In the genomic region with DNA sequence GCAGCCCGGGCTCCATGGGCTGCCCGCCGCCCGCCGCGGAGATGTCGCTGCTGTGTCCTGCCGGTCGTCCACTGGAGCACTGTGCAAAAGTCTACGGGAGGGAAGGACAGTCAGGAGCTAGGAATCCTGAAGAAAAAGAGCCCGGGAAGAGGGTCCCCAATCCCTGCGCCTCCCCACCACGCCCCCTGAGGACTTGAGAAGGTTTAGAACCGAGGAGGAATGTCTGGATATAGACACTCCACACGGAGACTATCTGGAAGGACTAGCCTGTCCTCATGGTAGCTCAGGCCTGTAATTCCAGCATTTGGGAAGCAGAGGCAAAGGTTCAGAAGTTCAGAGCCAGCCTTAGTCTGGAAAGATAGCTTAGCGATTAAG, we compare ENCODE assay signal across 8 mouse cellular contexts. TPM values are rescaled to one million over a fixed set of nuclear protein-coding genes. Genes with fewer than 3 reads are reported as not detected.
DNase-seq lines count a peak whose midpoint lies in the region; ATAC-seq and TF ChIP-seq lines count a peak whose summit lies in the region.

No protein-coding gene starts in this region.

- H3K9ac ChIP-seq in heart, postnatal 0 days (replicated peaks; ENCODE audit: low read depth, low read length), result peak overlapping the region; percentile 32
- H3K9ac ChIP-seq in embryonic facial prominence, embryonic 12.5 days, result peak overlapping the region; percentile 50
- H3K9ac ChIP-seq in intestine, embryonic 14.5 days (ENCODE audit: low read length), result no peak overlapping the region
- H3K9ac ChIP-seq in midbrain, postnatal 0 days (replicated peaks; ENCODE audit: low read length, poor library complexity, severe bottlenecking), result peak overlapping the region; percentile 59

- no peak for TF ChIP-seq EP300 in heart, postnatal 0 days (IDR thresholded peaks at IDR 0.05; ENCODE audit: low read depth)

- no peak for ATAC-seq in heart, postnatal 0 days (ENCODE audit: insufficient read depth, low read depth)
- ATAC-seq in embryonic facial prominence, embryonic 12.5 days (ENCODE audit: insufficient number of reproducible peaks, insufficient read depth, low FRiP score, low TSS enrichment), result no peak
- no peak for ATAC-seq in intestine, embryonic 14.5 days (replicated peaks; ENCODE audit: low FRiP score, low TSS enrichment, low read depth)
- no peak for ATAC-seq in midbrain, postnatal 0 days (ENCODE audit: low FRiP score)

- H3K27ac ChIP-seq in heart, postnatal 0 days (ENCODE audit: low read depth), result no peak overlapping the region
- no peak overlapping the region for H3K27ac ChIP-seq in embryonic facial prominence, embryonic 12.5 days
- H3K27ac ChIP-seq in intestine, embryonic 14.5 days (ENCODE audit: low read depth), result no peak overlapping the region
- peak overlapping the region; percentile 32 for H3K27ac ChIP-seq in midbrain, postnatal 0 days (ENCODE audit: low read depth, low read length)

- 3% methylated on average over 16 of the region's 16 CpGs for WGBS in heart, postnatal 0 days
- 1% methylated on average over 16 of the region's 16 CpGs for WGBS in embryonic facial prominence, embryonic 12.5 days
- 3% methylated on average over 16 of the region's 16 CpGs for WGBS in intestine, embryonic 14.5 days
- WGBS in midbrain, postnatal 0 days, result 2% methylated on average over 16 of the region's 16 CpGs

- H3K27me3 ChIP-seq in heart, postnatal 0 days (ENCODE audit: control insufficient read depth, insufficient read depth, low read length), result peaks cover 72% of the 10 kb centered on the region
- peaks cover 82% of the 10 kb centered on the region for H3K27me3 ChIP-seq in embryonic facial prominence, embryonic 12.5 days
- peaks cover 71% of the 10 kb centered on the region for H3K27me3 ChIP-seq in intestine, embryonic 14.5 days (replicated peaks; ENCODE audit: control insufficient read depth, insufficient read depth, low read length)
- peaks cover 57% of the 10 kb centered on the region for H3K27me3 ChIP-seq in midbrain, postnatal 0 days (ENCODE audit: insufficient read depth, low read length)

- peak overlapping the region; percentile 73 for H3K4me2 ChIP-seq in heart, postnatal 0 days (ENCODE audit: low read depth, low read length)
- peak overlapping the region; percentile 92 for H3K4me2 ChIP-seq in embryonic facial prominence, embryonic 12.5 days (replicated peaks)
- H3K4me2 ChIP-seq in intestine, embryonic 14.5 days (ENCODE audit: low read length), result peak overlapping the region; percentile 73
- H3K4me2 ChIP-seq in midbrain, postnatal 0 days (ENCODE audit: low read depth, low read length, poor library complexity, severe bottlenecking), result peak overlapping the region; percentile 76

- no peaks in the 10 kb centered on the region for H3K36me3 ChIP-seq in heart, postnatal 0 days (replicated peaks; ENCODE audit: control insufficient read depth, insufficient read depth, low read length)
- no peaks in the 10 kb centered on the region for H3K36me3 ChIP-seq in embryonic facial prominence, embryonic 12.5 days
- H3K36me3 ChIP-seq in intestine, embryonic 14.5 days (ENCODE audit: control insufficient read depth, insufficient read depth, low read length), result no peaks in the 10 kb centered on the region
- no peaks in the 10 kb centered on the region for H3K36me3 ChIP-seq in midbrain, postnatal 0 days (ENCODE audit: insufficient read depth, low read length)

- no peaks in the 10 kb centered on the region for H3K9me3 ChIP-seq in heart, postnatal 0 days (replicated peaks; ENCODE audit: control insufficient read depth, low read length)
- H3K9me3 ChIP-seq in embryonic facial prominence, embryonic 12.5 days, result no peaks in the 10 kb centered on the region
- no peaks in the 10 kb centered on the region for H3K9me3 ChIP-seq in intestine, embryonic 14.5 days (ENCODE audit: control insufficient read depth, low read length)
- H3K9me3 ChIP-seq in midbrain, postnatal 0 days (ENCODE audit: low read length), result no peaks in the 10 kb centered on the region

- peak overlapping the region; percentile 49 for H3K4me3 ChIP-seq in heart, postnatal 0 days (ENCODE audit: low read depth, low read length)
- H3K4me3 ChIP-seq in embryonic facial prominence, embryonic 12.5 days, result peak overlapping the region; percentile 50
- H3K4me3 ChIP-seq in intestine, embryonic 14.5 days (ENCODE audit: low read depth, low read length), result peak overlapping the region; percentile 40
- peak overlapping the region; percentile 47 for H3K4me3 ChIP-seq in midbrain, postnatal 0 days (ENCODE audit: low read depth, low read length)

- no peak for DNase-seq in heart, postnatal 0 days (ENCODE audit: low spot score)
- no peak for DNase-seq in heart, postnatal 4 days
- no peak for DNase-seq in intestine, embryonic 14.5 days (ENCODE audit: low spot score)
- DNase-seq in midbrain, postnatal 0 days (ENCODE audit: low spot score), result no peak
- DNase-seq in right cerebral cortex, postnatal 36 days (ENCODE audit: low spot score in 2 of 2), result no peak
- DNase-seq in frontal cortex, adult 2 months (ENCODE audit: extremely low spot score in 1 of 2, low spot score in 1 of 2), result no peak
- no peak for DNase-seq in adrenal gland, adult (ENCODE audit: inconsistent age in 2 of 2, low spot score in 1 of 2)

- TF ChIP-seq CTCF in heart, postnatal 0 days (IDR thresholded peaks at IDR 0.05; ENCODE audit: low read depth), result no peak
- no peak for TF ChIP-seq CTCF in midbrain, postnatal 0 days (IDR thresholded peaks at IDR 0.05)

- peaks cover 13% of the 10 kb centered on the region for H3K4me1 ChIP-seq in heart, postnatal 0 days (ENCODE audit: control insufficient read depth, insufficient read depth)
- H3K4me1 ChIP-seq in embryonic facial prominence, embryonic 12.5 days, result peaks cover 23% of the 10 kb centered on the region
- peaks cover 11% of the 10 kb centered on the region for H3K4me1 ChIP-seq in intestine, embryonic 14.5 days (replicated peaks; ENCODE audit: control insufficient read depth, insufficient read depth, low read length)
- H3K4me1 ChIP-seq in midbrain, postnatal 0 days (ENCODE audit: insufficient read depth, low read length), result peaks cover 6% of the 10 kb centered on the region; the same call in 1 of the 2 replicates

RNA-seq across cellular contexts. Expression of a gene that starts 3.1 kb away (rescaled TPM):
- not detected in 2 replicates for total RNA-seq in heart, postnatal 0 days (2014; rRNA removed; ENCODE audit: low replicate concordance)
- polyA plus RNA-seq in heart, postnatal 0 days (2015; fragmentation: Nextera tagmentation; extraction: Ambion mirVana), result 0.10 and 0.15 TPM in 2 replicates
- under 1 TPM; 0.17 to 0.29 TPM for total RNA-seq in heart, postnatal 4 days (2021)
- 0.42 and 0.64 TPM in 2 replicates for polyA plus RNA-seq in embryonic facial prominence, embryonic 12.5 days (2016; fragmentation: Nextera tagmentation; extraction: Ambion mirVana)
- 0.07 and 0.13 TPM in 2 replicates for polyA plus RNA-seq in intestine, embryonic 14.5 days (2014; fragmentation: Nextera tagmentation; extraction: Ambion mirVana)
- 4.2 and 5.2 TPM in 2 replicates for total RNA-seq in midbrain, postnatal 0 days (2014; rRNA removed)
- polyA plus RNA-seq in midbrain, postnatal 0 days (2015; fragmentation: Nextera tagmentation; extraction: Ambion mirVana), result 2.7 and 2.9 TPM in 2 replicates
- polyA plus RNA-seq in frontal cortex, adult 2 months (2012; rRNA removed), result 9.9 and 13.8 TPM in 2 replicates

RNA-seq across cellular contexts. Expression of a gene that starts 5.9 kb away (rescaled TPM):
- 67.9 and 79.0 TPM in 2 replicates for total RNA-seq in heart, postnatal 0 days (2014; rRNA removed; ENCODE audit: low replicate concordance)
- 42.7 and 45.7 TPM in 2 replicates for polyA plus RNA-seq in heart, postnatal 0 days (2015; fragmentation: Nextera tagmentation; extraction: Ambion mirVana)
- 10 to 100 TPM; 33.7 to 37.7 TPM for total RNA-seq in heart, postnatal 4 days (2021)
- polyA plus RNA-seq in embryonic facial prominence, embryonic 12.5 days (2016; fragmentation: Nextera tagmentation; extraction: Ambion mirVana), result 61.3 and 68.7 TPM in 2 replicates
- 41.0 and 43.0 TPM in 2 replicates for polyA plus RNA-seq in intestine, embryonic 14.5 days (2014; fragmentation: Nextera tagmentation; extraction: Ambion mirVana)
- 72.5 and 89.7 TPM in 2 replicates for total RNA-seq in midbrain, postnatal 0 days (2014; rRNA removed)
- polyA plus RNA-seq in midbrain, postnatal 0 days (2015; fragmentation: Nextera tagmentation; extraction: Ambion mirVana), result 60.6 and 67.7 TPM in 2 replicates
- 58.3 and 59.6 TPM in 2 replicates for polyA plus RNA-seq in frontal cortex, adult 2 months (2012; rRNA removed)

RNA-seq across cellular contexts. Expression of a gene that starts 20.0 kb away (rescaled TPM):
- 41.2 and 67.4 TPM in 2 replicates for total RNA-seq in heart, postnatal 0 days (2014; rRNA removed; ENCODE audit: low replicate concordance)
- 53.6 and 56.1 TPM in 2 replicates for polyA plus RNA-seq in heart, postnatal 0 days (2015; fragmentation: Nextera tagmentation; extraction: Ambion mirVana)
- 10 to 100 TPM; 53.1 to 59.1 TPM for total RNA-seq in heart, postnatal 4 days (2021)
- polyA plus RNA-seq in embryonic facial prominence, embryonic 12.5 days (2016; fragmentation: Nextera tagmentation; extraction: Ambion mirVana), result 33.6 and 33.9 TPM in 2 replicates
- polyA plus RNA-seq in intestine, embryonic 14.5 days (2014; fragmentation: Nextera tagmentation; extraction: Ambion mirVana), result 42.6 and 45.4 TPM in 2 replicates
- total RNA-seq in midbrain, postnatal 0 days (2014; rRNA removed), result 20.3 and 26.6 TPM in 2 replicates
- polyA plus RNA-seq in midbrain, postnatal 0 days (2015; fragmentation: Nextera tagmentation; extraction: Ambion mirVana), result 26.3 and 32.6 TPM in 2 replicates
- 36.5 and 40.6 TPM in 2 replicates for polyA plus RNA-seq in frontal cortex, adult 2 months (2012; rRNA removed)

RNA-seq across cellular contexts. Expression of a gene that starts 42.7 kb away (rescaled TPM):
- 7.0 and 16.3 TPM in 2 replicates for total RNA-seq in heart, postnatal 0 days (2014; rRNA removed; ENCODE audit: low replicate concordance)
- 5.9 and 9.1 TPM in 2 replicates for polyA plus RNA-seq in heart, postnatal 0 days (2015; fragmentation: Nextera tagmentation; extraction: Ambion mirVana)
- 10 to 100 TPM; 18.5 to 21.0 TPM for total RNA-seq in heart, postnatal 4 days (2021)
- polyA plus RNA-seq in embryonic facial prominence, embryonic 12.5 days (2016; fragmentation: Nextera tagmentation; extraction: Ambion mirVana), result 16.8 and 17.9 TPM in 2 replicates
- 12.8 TPM in 2 replicates for polyA plus RNA-seq in intestine, embryonic 14.5 days (2014; fragmentation: Nextera tagmentation; extraction: Ambion mirVana)
- 21.9 and 25.9 TPM in 2 replicates for total RNA-seq in midbrain, postnatal 0 days (2014; rRNA removed)
- polyA plus RNA-seq in midbrain, postnatal 0 days (2015; fragmentation: Nextera tagmentation; extraction: Ambion mirVana), result 11.7 and 13.0 TPM in 2 replicates
- 42.5 and 44.6 TPM in 2 replicates for polyA plus RNA-seq in frontal cortex, adult 2 months (2012; rRNA removed)

RNA-seq across cellular contexts. Expression of a gene that starts 46.1 kb away (rescaled TPM):
- total RNA-seq in heart, postnatal 0 days (2014; rRNA removed; ENCODE audit: low replicate concordance), result 67.4 and 103 TPM in 2 replicates
- 65.8 and 67.5 TPM in 2 replicates for polyA plus RNA-seq in heart, postnatal 0 days (2015; fragmentation: Nextera tagmentation; extraction: Ambion mirVana)
- total RNA-seq in heart, postnatal 4 days (2021), result 10 to 100 TPM; 49.5 to 54.6 TPM
- polyA plus RNA-seq in embryonic facial prominence, embryonic 12.5 days (2016; fragmentation: Nextera tagmentation; extraction: Ambion mirVana), result 51.7 and 52.5 TPM in 2 replicates
- polyA plus RNA-seq in intestine, embryonic 14.5 days (2014; fragmentation: Nextera tagmentation; extraction: Ambion mirVana), result 43.7 and 44.8 TPM in 2 replicates
- total RNA-seq in midbrain, postnatal 0 days (2014; rRNA removed), result 93.4 and 126 TPM in 2 replicates
- polyA plus RNA-seq in midbrain, postnatal 0 days (2015; fragmentation: Nextera tagmentation; extraction: Ambion mirVana), result 141 and 146 TPM in 2 replicates
- 65.2 and 66.2 TPM in 2 replicates for polyA plus RNA-seq in frontal cortex, adult 2 months (2012; rRNA removed)
